Mouse (Mus musculus) left cerebral cortex, adult 2 months (tissue): ENCODE measurements around the gene Atp5s. TPM values are rescaled to one million over a fixed set of nuclear protein-coding genes. Genes with fewer than 3 reads are reported as not detected.
A peak's percentile ranks its signal among the peaks of the same experiment; 100 is the strongest.

ENCODE experiments used
- DNase-seq, 2 experiments: peaks; one replicate each; pipeline ENCODE4 v3.0.0; 2021 to 2022; ENCODE audit warnings: low spot score in 2 of 2, mixed read lengths in 1 of 2; ENCODE audit errors: extremely low spot score in 1 of 2
- H3K27ac ChIP-seq: fragments of 200-600 bp; 2 replicates; pipeline ENCODE4 v1.8.1; 2022
- H3K4me3 ChIP-seq: fragments of 200-600 bp; 2 replicates; pipeline ENCODE4 v1.8.1; 2022
- CTCF ChIP-seq: fragments of 200-600 bp; IDR thresholded peaks from 2 replicates; pipeline ENCODE4 v1.8.1; 2022; ENCODE audit warnings: antibody characterized with exemption, mild to moderate bottlenecking, moderate library complexity
- intact Hi-C: fragments of 180-260 bp; cut with DNase I; formaldehyde crosslinking; loops from one replicate; pipeline ENCODE4 v1.15.1; 2025
- microRNA-seq, 2 experiments: library from miRNA; unstranded; fragments of <30 nt; microRNA quantifications; one replicate each; pipeline ENCODE4 v1.2.0; 2021
- total RNA-seq, 2 experiments: library from RNA; stranded (reverse); gene quantifications; 2 replicates each; pipeline ENCODE4 v1.2.3; 2021

The Atp5s gene
- total RNA-seq, 2 experiments from 2014 or later, result 32.9 to 40.3 TPM

DNA sequence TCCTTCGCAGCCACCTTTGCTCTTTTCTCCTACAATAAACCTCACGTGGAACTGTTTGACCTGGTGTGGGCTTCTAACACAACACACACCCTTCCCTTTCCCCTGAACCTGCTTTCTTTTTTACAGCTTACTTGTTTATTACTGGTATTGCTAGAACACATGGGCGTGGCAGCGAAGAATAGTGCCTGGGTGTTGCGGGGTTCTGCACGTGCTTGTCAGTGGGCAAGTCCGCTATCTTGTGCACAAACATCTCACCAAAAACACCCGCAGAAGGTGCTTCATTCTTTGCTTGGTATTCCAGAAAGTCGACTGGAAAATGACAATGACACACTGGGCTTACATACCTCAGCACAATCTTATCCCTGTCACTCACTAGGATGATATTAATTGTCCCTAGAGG lies 60.7 kb downstream of the Atp5s start:
- no peak for DNase-seq
- no peak overlapping the region for H3K27ac ChIP-seq
- intact Hi-C loops, result no loop called here
- no peak overlapping the region for H3K4me3 ChIP-seq
- TF ChIP-seq CTCF, result no peak

DNA sequence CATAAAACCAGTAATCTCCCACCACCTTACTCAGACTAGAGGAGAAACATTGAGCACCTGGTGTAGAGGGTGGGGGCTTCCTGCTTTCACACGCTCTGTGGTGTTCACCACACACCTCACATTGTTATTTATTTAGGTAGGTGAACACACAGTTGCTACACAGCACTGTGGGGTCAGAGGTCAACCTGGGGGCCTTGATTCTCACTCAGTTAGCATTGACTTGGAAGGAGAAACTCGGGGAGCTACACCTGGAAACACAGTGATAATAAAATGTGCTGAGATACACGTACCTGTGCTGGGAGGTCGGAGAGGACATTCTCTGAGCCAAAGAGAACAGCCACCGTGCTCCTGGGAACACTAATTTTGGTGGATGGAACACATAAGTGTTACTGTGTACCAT lies 63.6 kb downstream of the Atp5s start:
- TF ChIP-seq CTCF, result no peak
- no peak overlapping the region for H3K4me3 ChIP-seq
- intact Hi-C loops, result no loop called here
- DNase-seq, result no peak
- no peak overlapping the region for H3K27ac ChIP-seq

- peak overlapping the region; percentile 86 for H3K4me3 ChIP-seq
- no peak for TF ChIP-seq CTCF
- peak; percentile 18 for DNase-seq
- peak overlapping the region; percentile 93 for H3K27ac ChIP-seq
- intact Hi-C loops, result loop anchor here (5.0 kb wide), 1 partner anchor 117 kb away; no protein-coding TSS in a partner anchor
These were observed 65.2 kb downstream of the Atp5s start for GRCm38 (mm10) chr12:69789766-69790529.

- H3K27ac ChIP-seq, result peak within 1 kb of the TSS; percentile 93
- intact Hi-C loops, result loop anchor here (5.0 kb wide), 1 partner anchor 116 kb away; no protein-coding TSS in a partner anchor
- H3K4me3 ChIP-seq, result peak within 1 kb of the TSS; percentile 86
- TF ChIP-seq CTCF, result peak; percentile 15
- DNase-seq, result peak; percentile 74 to 75
These were observed 66.1 kb downstream of the Atp5s start, which contains the start of gene Cdkl1 for GRCm38 (mm10) chr12:69790530-69791505. Gene Cdkl1, minus strand, starts transcription at chr12:69791267.

Small RNAs within 50 kb of the gene (microRNA-seq; reads per million reads assigned to microRNA genes)
- 0 reads per million in 2 experiments for gene Mir681

Other genes starting within 250 kb of the Atp5s start
- gene Vcpkmt, start 141.9 kb upstream of the Atp5s start, total RNA-seq, result 10 to 100 TPM; 23.2 to 26.0 TPM
- gene Sos2, start 43.1 kb upstream of the Atp5s start, total RNA-seq, result 10 to 100 TPM; 36.7 to 37.7 TPM
- gene L2hgdh, start 77 bp upstream of the Atp5s start, total RNA-seq, result 10 to 100 TPM; 17.3 to 19.9 TPM
- gene Cdkl1, start 66.3 kb downstream of the Atp5s start, total RNA-seq, result 10 to 100 TPM; 28.9 to 30.8 TPM
- gene Atl1, start 167.7 kb downstream of the Atp5s start, total RNA-seq, result 100 to 1,000 TPM; 230 to 233 TPM
- gene Map4k5, start 168.2 kb downstream of the Atp5s start, total RNA-seq, result 10 to 100 TPM; 39.8 to 40.9 TPM